Mouse (Mus musculus) liver (tissue): Measurements from ENCODE around the gene Olfr390.

Experiments
- DNase-seq: peaks from one replicate; pipeline ENCODE4 v3.0.0-alpha.2; 2020; ENCODE audit warnings: mixed read lengths

The Olfr390 gene

DNA sequence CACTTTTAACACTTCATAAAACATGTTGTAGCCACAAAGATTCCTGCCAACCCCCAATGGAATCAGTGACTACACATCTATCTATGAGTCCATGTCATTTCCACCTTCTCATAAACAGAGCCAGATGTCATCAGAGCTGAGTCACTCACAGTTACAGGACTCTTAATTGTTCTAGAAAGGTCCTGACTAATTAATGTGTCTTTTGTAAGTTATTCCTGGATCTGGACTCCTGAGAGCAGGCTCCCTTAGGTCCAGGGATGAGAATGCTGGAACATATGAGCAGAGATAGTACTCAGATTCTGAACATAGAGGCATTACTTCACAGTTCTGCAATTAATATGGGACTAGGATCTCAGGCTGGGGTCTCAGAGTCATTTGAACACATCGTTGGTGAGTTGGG is at the start of gene Olfr390:
TSS of gene Olfr390 (plus strand) at position 301 of the 400 bp plus-strand sequence.
- DNase-seq, result no peak

DNA sequence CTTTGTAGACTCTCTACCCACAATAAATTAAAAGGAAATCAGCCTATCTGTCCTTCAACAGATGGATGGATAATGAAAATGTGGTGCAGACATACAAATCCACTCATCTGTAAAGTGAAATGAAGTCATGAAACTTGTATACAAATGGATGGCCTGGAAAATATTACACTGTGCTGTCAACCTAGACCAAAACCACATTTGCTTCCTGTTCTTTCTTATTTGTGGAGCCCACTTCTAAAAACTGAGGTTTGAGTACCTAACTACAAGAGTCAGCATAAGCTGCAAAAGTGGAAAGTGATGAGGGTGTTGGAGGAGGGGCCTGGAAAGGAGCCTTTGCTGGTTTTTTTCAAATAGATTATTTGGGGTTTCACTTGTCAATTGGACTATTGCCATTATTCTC is 23.6 kb upstream of the Olfr390 start:
- DNase-seq, result no peak

DNA sequence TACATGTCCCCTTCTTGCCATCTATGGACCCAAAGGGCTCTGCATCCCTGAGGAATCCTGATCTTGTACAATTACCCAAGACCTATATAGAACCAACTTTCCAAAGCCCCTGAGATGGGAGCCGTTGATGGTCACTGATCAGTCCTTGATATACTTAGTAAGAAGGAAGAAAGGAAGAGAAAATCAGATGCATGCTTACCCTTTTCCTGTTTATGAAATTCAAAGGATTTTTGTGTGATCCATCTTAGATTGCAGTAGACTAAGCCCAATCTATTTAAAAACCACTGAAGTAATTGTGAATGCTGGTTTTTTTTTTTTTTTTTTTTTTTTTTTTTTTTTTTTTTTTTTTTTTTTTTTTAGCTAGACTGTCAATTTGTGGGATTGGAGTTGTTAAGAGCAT is 2.2 kb upstream of the Olfr390 start, which contains the start of gene Olfr389:
TSS of gene Olfr389 (minus strand) at position 101 of the 400 bp plus-strand sequence.
- DNase-seq, result no peak

DNA sequence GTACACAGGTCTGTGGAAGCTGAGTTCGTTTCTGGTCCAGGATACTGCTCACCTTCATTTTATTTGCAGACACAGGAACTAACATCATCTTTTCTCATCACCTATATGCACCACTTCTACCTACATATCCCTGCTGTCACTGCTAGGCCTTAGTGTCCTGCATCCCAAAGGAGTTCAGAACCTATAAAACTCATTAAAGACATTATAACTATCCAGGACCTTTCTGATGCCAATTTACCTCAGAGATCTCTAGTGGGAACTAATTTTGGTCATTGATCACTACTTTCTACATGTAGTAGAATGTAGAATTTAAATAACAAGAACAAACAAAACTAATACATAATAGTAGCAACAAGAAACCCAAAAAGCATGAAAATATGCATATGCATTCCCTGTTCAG is 20.2 kb downstream of the Olfr390 start, which contains the start of gene Olfr391-ps:
TSS of gene Olfr391-ps (minus strand) at position 101 of the 400 bp plus-strand sequence.
- DNase-seq, result no peak

DNA sequence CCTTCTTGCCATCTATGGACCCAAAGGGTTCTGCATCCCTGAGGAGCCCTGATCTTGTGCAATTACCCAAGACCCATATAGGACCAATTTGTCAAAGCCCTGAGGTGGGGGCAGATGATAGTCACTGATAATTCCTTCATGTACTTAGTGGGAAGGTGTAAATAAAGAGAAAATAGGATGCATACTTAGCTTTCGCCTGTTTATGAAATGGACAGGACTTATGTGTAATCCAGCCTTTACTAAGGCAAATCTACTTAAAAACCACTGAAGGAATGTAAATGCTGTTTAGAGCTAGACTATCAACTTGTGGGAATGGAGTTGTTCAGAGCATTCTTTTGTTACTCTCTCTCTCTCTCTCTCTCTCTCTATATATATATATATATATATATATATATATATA is 34.2 kb downstream of the Olfr390 start, which contains the start of gene Olfr392:
TSS of gene Olfr392 (minus strand) at position 101 of the 400 bp plus-strand sequence.
- no peak for DNase-seq
